Mouse (Mus musculus): Measurements from ENCODE around the gene Cdh13.

- TF ChIP-seq CTCF (IDR thresholded peaks at IDR 0.05; ENCODE audit: extremely low read depth, insufficient read depth, low read length) (no peak), POLR2A (IDR thresholded peaks at IDR 0.05; ENCODE audit: extremely low read depth, insufficient read depth, low read length) (no peak)
Observed at GRCm38 (mm10) chr8:118797127-118797526, 513.6 kb downstream of the Cdh13 start.

All from cortical plate, adult 2 months (tissue).